Mouse (Mus musculus): ENCODE results near the gene Tmem26. TPM values are rescaled to one million over a fixed set of nuclear protein-coding genes. Genes with fewer than 3 reads are reported as not detected.
A peak's percentile ranks its signal among the peaks of the same experiment; 100 is the strongest.

Tmem26 gene
- 4.0 and 6.2 TPM in 2 replicates for polyA plus RNA-seq (2014; fragmentation: Nextera tagmentation; extraction: Ambion mirVana)

DNA sequence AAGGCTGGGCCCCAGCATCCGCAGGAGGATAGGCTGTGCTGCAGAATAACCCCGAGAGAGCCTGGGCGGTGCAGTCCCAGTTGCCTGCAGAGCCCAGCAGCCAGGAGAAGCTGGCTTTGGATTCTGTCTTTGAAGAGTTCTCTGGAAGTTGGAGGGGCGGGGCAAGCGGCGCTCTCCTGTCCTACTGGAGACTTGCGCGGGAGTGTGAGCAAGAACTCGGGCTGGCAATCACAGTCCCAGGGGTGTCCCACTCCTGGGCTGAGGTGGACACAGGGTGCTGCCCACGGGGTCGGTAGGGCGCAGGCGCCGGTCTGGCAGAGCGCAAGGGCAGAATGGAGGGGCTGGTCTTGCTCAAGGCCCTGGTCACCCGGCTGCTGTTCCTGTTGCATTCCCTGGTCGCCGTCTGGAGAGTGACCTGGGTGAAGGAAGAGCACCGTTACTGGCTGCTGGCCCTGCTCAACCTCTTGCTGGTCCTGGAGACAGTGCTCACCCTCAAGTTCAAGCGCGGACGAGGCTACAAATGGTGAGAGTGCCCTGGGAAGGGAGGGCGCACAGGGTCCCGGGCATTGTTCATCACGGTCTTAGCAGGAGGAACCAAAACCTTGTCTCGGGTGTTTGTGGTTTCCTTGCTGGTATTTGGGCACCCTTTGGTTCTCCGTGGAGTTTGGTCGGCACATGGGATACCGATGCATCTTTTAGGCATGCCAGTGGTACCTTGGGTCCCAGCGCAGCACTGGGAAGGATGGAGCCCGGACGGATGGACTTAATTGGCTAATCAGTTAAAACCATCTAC lies at the start of gene Tmem26:
Tmem26 (plus strand) TSS at position 79 of the 793 bp plus-strand sequence.
- under 1% methylated on average over 32 of the region's 32 CpGs for WGBS
- peak within 1 kb of the TSS; percentile 42 for H3K4me3 ChIP-seq (replicated peaks; ENCODE audit: low read depth, low read length)
- ATAC-seq (ENCODE audit: low FRiP score, low TSS enrichment): no peak

DNA sequence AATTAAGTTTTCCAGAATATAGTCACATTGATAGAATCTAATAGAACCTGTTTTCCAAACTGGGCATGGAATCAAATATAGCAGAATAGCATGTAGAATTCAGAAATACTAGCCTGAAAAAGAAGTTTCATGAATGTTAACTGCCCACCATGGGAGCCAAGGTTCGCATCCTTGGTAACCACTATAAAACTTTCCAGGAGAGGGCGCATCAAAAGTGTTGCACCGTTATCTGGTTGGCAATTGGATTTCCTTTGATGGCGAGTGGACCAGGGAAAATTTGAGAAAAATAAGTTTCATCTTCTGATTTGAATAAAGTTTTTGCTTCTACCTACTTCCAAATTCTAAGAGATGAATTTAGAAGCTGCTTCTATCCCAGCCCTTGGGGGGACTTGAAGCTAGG lies 44.8 kb upstream of the Tmem26 start:
- Histone ChIP-seq H3K4me2 (ENCODE audit: low read length) (no peak overlapping the region), H3K27ac (replicated peaks; ENCODE audit: low read depth, low read length) (no peak overlapping the region), H3K4me1 (ENCODE audit: control insufficient read depth, insufficient read depth, low read length) (no peaks in the 10 kb centered on the region), H3K9ac (replicated peaks; ENCODE audit: low read length) (no peak overlapping the region), H3K27me3 (ENCODE audit: control insufficient read depth, insufficient read depth, low read length) (no peaks in the 10 kb centered on the region), H3K9me3 (ENCODE audit: control insufficient read depth, low read length) (no peaks in the 10 kb centered on the region), H3K36me3 (ENCODE audit: control insufficient read depth, insufficient read depth, low read length) (no peaks in the 10 kb centered on the region), H3K4me3 (replicated peaks; ENCODE audit: low read depth, low read length) (no peak overlapping the region)
- ATAC-seq (ENCODE audit: low FRiP score, low TSS enrichment) (no peak), DNase-seq (no peak)
- 71% methylated on average over 4 of the region's 4 CpGs for WGBS

More for the DNA sequence above, at the start of gene Tmem26:
- Histone ChIP-seq H3K9ac (replicated peaks; ENCODE audit: low read length) (peak within 1 kb of the TSS; percentile 44), H3K27me3 (ENCODE audit: control insufficient read depth, insufficient read depth, low read length) (peaks cover 7% of the 10 kb centered on the region; the same call in 1 of the 2 replicates), H3K9me3 (ENCODE audit: control insufficient read depth, low read length) (no peaks in the 10 kb centered on the region), H3K36me3 (ENCODE audit: control insufficient read depth, insufficient read depth, low read length) (no peaks in the 10 kb centered on the region), H3K4me2 (ENCODE audit: low read length) (peak within 1 kb of the TSS; percentile 81), H3K27ac (replicated peaks; ENCODE audit: low read depth, low read length) (no peak within 1 kb of the TSS), H3K4me1 (ENCODE audit: control insufficient read depth, insufficient read depth, low read length) (peaks cover 12% of the 10 kb centered on the region)
- DNase-seq: peak; percentile 46

DNA sequence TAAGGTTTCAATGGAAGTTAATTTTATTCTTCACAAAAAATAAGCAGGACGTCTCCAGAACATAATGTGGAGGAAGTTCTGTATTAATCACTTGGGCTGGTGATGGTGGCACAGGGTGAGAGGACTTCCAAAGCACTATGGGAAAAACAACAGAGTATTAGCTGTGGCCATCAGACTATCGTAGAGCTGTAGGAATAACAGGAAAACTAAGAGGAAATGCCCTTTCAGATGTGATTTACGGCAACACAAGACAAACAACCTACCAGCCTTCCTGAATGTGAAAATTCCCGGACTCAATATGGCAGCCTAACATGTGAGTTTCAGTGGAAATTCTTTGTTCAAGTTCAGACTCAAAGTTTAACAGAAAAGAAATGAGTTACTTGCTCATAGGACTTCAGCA lies 42.2 kb upstream of the Tmem26 start:
- no peaks in the 10 kb centered on the region for H3K36me3 ChIP-seq (ENCODE audit: control insufficient read depth, insufficient read depth, low read length)
- H3K4me3 ChIP-seq (replicated peaks; ENCODE audit: low read depth, low read length): no peak overlapping the region
- no peaks in the 10 kb centered on the region for H3K27me3 ChIP-seq (ENCODE audit: control insufficient read depth, insufficient read depth, low read length)
- DNase-seq (no peak), ATAC-seq (ENCODE audit: low FRiP score, low TSS enrichment) (no peak)
- no peaks in the 10 kb centered on the region for H3K4me1 ChIP-seq (ENCODE audit: control insufficient read depth, insufficient read depth, low read length)
- no peak overlapping the region for H3K9ac ChIP-seq (replicated peaks; ENCODE audit: low read length)
- H3K4me2 ChIP-seq (ENCODE audit: low read length): no peak overlapping the region
- 86% methylated on average over 4 of the region's 4 CpGs for WGBS
- H3K27ac ChIP-seq (replicated peaks; ENCODE audit: low read depth, low read length): no peak overlapping the region
- no peaks in the 10 kb centered on the region for H3K9me3 ChIP-seq (ENCODE audit: control insufficient read depth, low read length)

DNA sequence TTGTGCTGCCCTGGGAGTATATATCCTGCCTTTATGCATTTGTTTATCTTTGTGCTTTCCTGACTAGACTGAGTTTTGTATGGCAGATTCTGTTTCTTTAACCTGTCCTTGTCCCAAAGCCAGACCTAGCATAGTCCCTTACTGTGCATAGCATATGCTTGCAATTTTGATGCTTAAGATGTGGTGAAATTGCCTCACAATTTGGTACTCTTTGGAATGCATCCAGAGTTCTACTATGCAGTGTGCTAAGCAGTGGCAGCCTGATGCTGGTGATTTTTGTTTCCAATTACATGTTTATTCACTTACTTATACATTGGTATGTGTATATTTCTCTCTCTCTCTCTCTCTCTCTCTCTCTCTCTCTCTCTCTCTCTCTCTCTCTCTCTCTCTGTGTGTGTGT lies 37.9 kb upstream of the Tmem26 start:
- Histone ChIP-seq H3K4me3 (replicated peaks; ENCODE audit: low read depth, low read length) (no peak overlapping the region), H3K9me3 (ENCODE audit: control insufficient read depth, low read length) (no peaks in the 10 kb centered on the region), H3K27ac (replicated peaks; ENCODE audit: low read depth, low read length) (no peak overlapping the region), H3K36me3 (ENCODE audit: control insufficient read depth, insufficient read depth, low read length) (no peaks in the 10 kb centered on the region), H3K9ac (replicated peaks; ENCODE audit: low read length) (no peak overlapping the region), H3K27me3 (ENCODE audit: control insufficient read depth, insufficient read depth, low read length) (no peaks in the 10 kb centered on the region), H3K4me1 (ENCODE audit: control insufficient read depth, insufficient read depth, low read length) (no peaks in the 10 kb centered on the region), H3K4me2 (ENCODE audit: low read length) (no peak overlapping the region)
- DNase-seq: no peak
- ATAC-seq (ENCODE audit: low FRiP score, low TSS enrichment): no peak

DNA sequence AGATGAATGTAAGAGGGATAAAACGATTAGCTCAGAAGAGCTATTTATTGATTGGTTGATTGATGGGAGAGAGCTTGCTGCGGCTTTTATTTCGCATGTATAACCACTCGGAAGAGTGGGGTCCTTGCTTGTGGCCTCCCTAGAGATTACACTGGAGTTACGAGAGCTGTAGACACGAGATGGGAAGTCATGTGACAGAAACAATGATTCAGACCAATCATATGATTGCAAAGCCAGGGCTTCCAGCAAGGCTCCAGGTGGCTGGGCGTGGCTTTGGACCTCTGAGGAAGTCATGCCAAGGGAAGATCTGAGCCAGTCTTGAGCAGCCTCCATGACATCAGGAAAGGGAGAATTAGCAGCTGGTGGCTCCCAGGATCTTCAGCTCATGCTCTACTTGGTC lies 32.3 kb upstream of the Tmem26 start:
- no peak overlapping the region for H3K9ac ChIP-seq (replicated peaks; ENCODE audit: low read length)
- H3K9me3 ChIP-seq (ENCODE audit: control insufficient read depth, low read length): no peaks in the 10 kb centered on the region
- H3K4me1 ChIP-seq (ENCODE audit: control insufficient read depth, insufficient read depth, low read length): no peaks in the 10 kb centered on the region
- no peaks in the 10 kb centered on the region for H3K36me3 ChIP-seq (ENCODE audit: control insufficient read depth, insufficient read depth, low read length)
- H3K27me3 ChIP-seq (ENCODE audit: control insufficient read depth, insufficient read depth, low read length): no peaks in the 10 kb centered on the region
- H3K27ac ChIP-seq (replicated peaks; ENCODE audit: low read depth, low read length): no peak overlapping the region
- 86% methylated on average over 7 of the region's 7 CpGs for WGBS
- ATAC-seq (ENCODE audit: low FRiP score, low TSS enrichment) (no peak), DNase-seq (no peak)
- no peak overlapping the region for H3K4me3 ChIP-seq (replicated peaks; ENCODE audit: low read depth, low read length)
- no peak overlapping the region for H3K4me2 ChIP-seq (ENCODE audit: low read length)

DNA sequence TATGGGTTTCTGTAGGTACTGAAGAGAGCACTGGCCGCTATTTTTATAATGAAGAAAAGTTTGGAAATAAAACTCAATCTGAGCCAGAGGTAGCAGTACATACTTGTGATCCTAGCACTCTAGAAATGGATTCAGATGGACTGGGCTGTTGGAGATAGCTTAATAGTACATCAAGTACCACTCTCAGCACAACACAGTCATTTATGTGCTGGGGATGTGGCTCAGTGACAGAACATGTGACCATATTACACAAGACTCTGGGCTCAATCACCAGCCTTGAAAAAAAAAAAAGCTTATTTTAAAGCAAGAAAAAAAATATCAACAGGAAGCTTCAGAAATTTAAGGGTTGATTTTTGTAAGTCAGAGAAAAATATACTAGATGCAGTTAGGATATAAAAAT lies 31.0 kb upstream of the Tmem26 start:
- DNase-seq (no peak), ATAC-seq (ENCODE audit: low FRiP score, low TSS enrichment) (no peak)
- Histone ChIP-seq H3K27me3 (ENCODE audit: control insufficient read depth, insufficient read depth, low read length) (no peaks in the 10 kb centered on the region), H3K4me3 (replicated peaks; ENCODE audit: low read depth, low read length) (no peak overlapping the region), H3K9me3 (ENCODE audit: control insufficient read depth, low read length) (no peaks in the 10 kb centered on the region), H3K4me2 (ENCODE audit: low read length) (no peak overlapping the region), H3K4me1 (ENCODE audit: control insufficient read depth, insufficient read depth, low read length) (no peaks in the 10 kb centered on the region), H3K27ac (replicated peaks; ENCODE audit: low read depth, low read length) (no peak overlapping the region), H3K36me3 (ENCODE audit: control insufficient read depth, insufficient read depth, low read length) (no peaks in the 10 kb centered on the region), H3K9ac (replicated peaks; ENCODE audit: low read length) (no peak overlapping the region)
- 95% methylated on average over 1 of the region's 1 CpGs for WGBS

DNA sequence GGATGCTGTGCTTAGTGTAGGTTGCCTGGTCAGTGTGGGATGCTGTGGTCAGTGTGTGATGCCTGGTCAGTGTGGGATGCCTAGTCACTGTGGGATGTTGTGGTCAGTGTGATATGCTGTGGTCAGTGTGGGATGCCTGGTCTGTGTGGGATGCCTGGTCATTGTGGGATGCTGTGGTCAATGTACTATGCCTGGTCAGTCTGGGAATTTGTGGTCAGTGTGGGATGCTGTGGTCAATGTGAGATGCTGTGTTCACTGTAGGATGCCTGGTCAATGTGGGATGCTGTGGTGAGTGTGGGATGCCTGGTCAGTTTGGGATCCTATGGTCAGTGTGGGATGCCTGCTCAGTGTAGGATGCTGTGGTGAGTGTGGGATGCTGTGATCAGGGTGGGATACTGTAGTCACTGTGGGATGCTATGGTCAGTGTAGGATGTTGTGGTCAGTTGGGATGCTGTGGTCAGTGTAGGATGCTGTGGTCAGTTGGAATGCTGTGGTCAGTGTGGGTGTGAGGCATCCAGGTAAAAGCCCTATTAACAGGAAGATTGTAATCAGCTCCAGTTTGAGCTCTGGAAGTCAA lies 27.6 kb upstream of the Tmem26 start:
- H3K27me3 ChIP-seq (ENCODE audit: control insufficient read depth, insufficient read depth, low read length): no peaks in the 10 kb centered on the region
- DNase-seq: no peak
- no peaks in the 10 kb centered on the region for H3K9me3 ChIP-seq (ENCODE audit: control insufficient read depth, low read length)
- H3K9ac ChIP-seq (replicated peaks; ENCODE audit: low read length): no peak overlapping the region
- H3K4me3 ChIP-seq (replicated peaks; ENCODE audit: low read depth, low read length): no peak overlapping the region
- ATAC-seq (ENCODE audit: low FRiP score, low TSS enrichment): no peak
- H3K4me1 ChIP-seq (ENCODE audit: control insufficient read depth, insufficient read depth, low read length): no peaks in the 10 kb centered on the region
- H3K27ac ChIP-seq (replicated peaks; ENCODE audit: low read depth, low read length): no peak overlapping the region
- no peak overlapping the region for H3K4me2 ChIP-seq (ENCODE audit: low read length)
- H3K36me3 ChIP-seq (ENCODE audit: control insufficient read depth, insufficient read depth, low read length): no peaks in the 10 kb centered on the region

DNA sequence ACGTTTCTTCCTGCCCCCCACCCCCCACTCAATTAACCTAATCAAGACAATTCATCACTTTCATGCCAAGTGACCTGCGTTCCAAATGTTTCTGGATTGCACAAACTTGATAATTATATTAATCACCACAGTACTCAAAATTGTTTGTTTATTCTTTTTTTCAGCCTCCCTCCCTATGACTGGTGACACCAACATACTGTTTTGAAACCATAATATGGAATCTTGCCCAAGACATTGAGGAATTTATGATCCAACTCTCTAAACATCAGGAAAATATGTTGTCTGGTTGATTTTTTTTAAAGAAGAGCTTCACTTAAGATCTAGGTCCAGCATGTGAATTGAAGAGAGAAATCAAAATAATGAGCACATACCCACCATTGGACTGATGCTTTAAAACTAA lies 19.2 kb upstream of the Tmem26 start:
- Histone ChIP-seq H3K36me3 (ENCODE audit: control insufficient read depth, insufficient read depth, low read length) (no peaks in the 10 kb centered on the region), H3K9me3 (ENCODE audit: control insufficient read depth, low read length) (peaks cover 4% of the 10 kb centered on the region; the same call in 1 of the 2 replicates), H3K9ac (replicated peaks; ENCODE audit: low read length) (no peak overlapping the region), H3K4me3 (replicated peaks; ENCODE audit: low read depth, low read length) (no peak overlapping the region), H3K27ac (replicated peaks; ENCODE audit: low read depth, low read length) (no peak overlapping the region), H3K4me1 (ENCODE audit: control insufficient read depth, insufficient read depth, low read length) (no peaks in the 10 kb centered on the region), H3K27me3 (ENCODE audit: control insufficient read depth, insufficient read depth, low read length) (no peaks in the 10 kb centered on the region), H3K4me2 (ENCODE audit: low read length) (no peak overlapping the region)
- ATAC-seq (ENCODE audit: low FRiP score, low TSS enrichment) (no peak), DNase-seq (no peak)
- 87% methylated on average over 2 of the region's 2 CpGs for WGBS

DNA sequence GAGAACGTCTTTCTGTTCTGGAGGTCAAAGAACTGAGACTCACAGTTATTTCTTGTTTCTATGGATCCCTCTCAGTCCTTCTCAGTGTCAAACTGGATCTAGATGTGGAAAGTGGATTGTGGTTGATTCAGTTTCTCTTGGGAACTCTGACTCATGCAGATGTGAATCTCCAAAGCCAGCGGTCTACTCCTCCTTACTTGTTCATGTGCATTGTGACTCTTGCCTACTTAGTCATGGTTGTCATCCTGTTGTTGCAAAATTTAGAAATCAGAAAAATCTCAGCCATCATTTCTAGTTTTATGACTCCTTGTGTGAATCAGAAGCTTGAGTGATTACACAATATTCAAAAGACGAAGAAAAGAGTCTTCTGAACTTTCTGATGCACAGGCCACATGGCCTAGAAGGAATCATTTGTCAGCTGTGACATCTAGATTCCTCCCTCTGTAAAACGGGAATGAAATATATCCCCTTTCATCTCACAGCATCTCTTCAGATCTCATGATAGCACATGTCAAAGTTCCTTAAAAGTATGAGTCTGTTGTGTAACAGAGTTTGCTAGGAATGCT lies 17.9 kb upstream of the Tmem26 start:
- Histone ChIP-seq H3K36me3 (ENCODE audit: control insufficient read depth, insufficient read depth, low read length) (no peaks in the 10 kb centered on the region), H3K4me3 (replicated peaks; ENCODE audit: low read depth, low read length) (no peak overlapping the region), H3K4me1 (ENCODE audit: control insufficient read depth, insufficient read depth, low read length) (no peaks in the 10 kb centered on the region), H3K9me3 (ENCODE audit: control insufficient read depth, low read length) (peaks cover 4% of the 10 kb centered on the region; the same call in 1 of the 2 replicates), H3K4me2 (ENCODE audit: low read length) (no peak overlapping the region), H3K9ac (replicated peaks; ENCODE audit: low read length) (no peak overlapping the region), H3K27me3 (ENCODE audit: control insufficient read depth, insufficient read depth, low read length) (no peaks in the 10 kb centered on the region), H3K27ac (replicated peaks; ENCODE audit: low read depth, low read length) (no peak overlapping the region)
- 88% methylated on average over 4 of the region's 4 CpGs for WGBS
- no peak for ATAC-seq (ENCODE audit: low FRiP score, low TSS enrichment)
- no peak for DNase-seq
